Mouse (Mus musculus): ENCODE measurements at regions not wholly inside any gene's neighbourhood (a gene's known extent, or its start where the extent isn't known, plus 50 kb on each side); places are given as distances from the start of the nearest gene placed in this dataset.

- no peak for TF ChIP-seq POLR2A (IDR thresholded peaks at IDR 0.05; ENCODE audit: low read depth, low read length)
- no peak for TF ChIP-seq CTCF (IDR thresholded peaks at IDR 0.05; ENCODE audit: extremely low read depth, insufficient read length, insufficient replicate concordance, low read depth, low read length)
These were observed 155.1 kb upstream of the Egflam start for GRCm38 (mm10) chr15:7553190-7553895.
